ENCODE assay signal across 8 mouse cellular contexts in genomic region chr10:39420842-39421617, GRCm38 (mm10). TPM values are rescaled to one million over a fixed set of nuclear protein-coding genes. Genes with fewer than 3 reads are reported as not detected.
DNase-seq lines count a peak whose midpoint lies in the region; ATAC-seq lines count a peak whose summit lies in the region.

No protein-coding gene starts in this region.

- no peak for DNase-seq in kidney, postnatal 14 days
- DNase-seq in CD8-positive naive resting alpha-beta T cell, adult 2 months (ENCODE audit: low read depth in 2 of 2, low spot score in 2 of 2): peak; percentile 59 to 67
- peak; percentile 70 for DNase-seq in cerebellum, adult 9-10 months
- DNase-seq in spleen, postnatal 10 days (ENCODE audit: low spot score in 2 of 2): no peak
- DNase-seq in retina, embryonic 14.5 days (ENCODE audit: low spot score): no peak

- 0 out of 2 replicates have a peak overlapping the region, but pooled peaks have one; percentile 41 for H3K27ac ChIP-seq in kidney, embryonic 15.5 days
- H3K27ac ChIP-seq in hindbrain, embryonic 13.5 days: peak overlapping the region; percentile 69

- H3K4me1 ChIP-seq in kidney, embryonic 15.5 days: peaks cover 50% of the 10 kb centered on the region
- peaks cover 61% of the 10 kb centered on the region for H3K4me1 ChIP-seq in hindbrain, embryonic 13.5 days (replicated peaks)

- no peaks in the 10 kb centered on the region for H3K9me3 ChIP-seq in kidney, embryonic 15.5 days (replicated peaks)
- H3K9me3 ChIP-seq in hindbrain, embryonic 13.5 days: no peaks in the 10 kb centered on the region

- H3K9ac ChIP-seq in kidney, embryonic 15.5 days: no peak overlapping the region
- peak overlapping the region; percentile 46; the same call in 1 of the 2 replicates for H3K9ac ChIP-seq in hindbrain, embryonic 13.5 days

- H3K27me3 ChIP-seq in kidney, embryonic 15.5 days: no peaks in the 10 kb centered on the region
- H3K27me3 ChIP-seq in hindbrain, embryonic 13.5 days: no peaks in the 10 kb centered on the region

- no peak overlapping the region for H3K4me3 ChIP-seq in kidney, embryonic 15.5 days (replicated peaks)
- H3K4me3 ChIP-seq in hindbrain, embryonic 13.5 days: no peak overlapping the region

- H3K36me3 ChIP-seq in kidney, embryonic 15.5 days: no peaks in the 10 kb centered on the region
- H3K36me3 ChIP-seq in hindbrain, embryonic 13.5 days: peaks cover 6% of the 10 kb centered on the region

- peak; percentile 27; the same call in 1 of the 2 replicates for ATAC-seq in kidney, embryonic 15.5 days (replicated peaks; ENCODE audit: low FRiP score)
- 0 out of 2 replicates have a peak, but pooled peaks have one; percentile 11 for ATAC-seq in hindbrain, embryonic 13.5 days (ENCODE audit: low FRiP score)
- peak; percentile 53 for ATAC-seq in monocyte, adult 5-6 weeks (replicated peaks; ENCODE audit: insufficient number of reproducible peaks, low FRiP score, low TSS enrichment, poor library complexity, severe bottlenecking)

- 34% methylated on average over 9 of the region's 9 CpGs for WGBS in kidney, embryonic 15.5 days
- 63% methylated on average over 9 of the region's 9 CpGs for WGBS in hindbrain, embryonic 13.5 days

- no peak overlapping the region for H3K4me2 ChIP-seq in kidney, embryonic 15.5 days
- no peak overlapping the region for H3K4me2 ChIP-seq in hindbrain, embryonic 13.5 days

RNA-seq across cellular contexts. Expression of gene Fyn, which starts 52.4 kb away (rescaled TPM):
- 26.2 and 27.0 TPM in 2 replicates for polyA plus RNA-seq in kidney, embryonic 15.5 days (2015; fragmentation: Nextera tagmentation; extraction: Ambion mirVana)
- 68.3 and 71.0 TPM in 2 replicates for polyA plus RNA-seq in hindbrain, embryonic 13.5 days (2015; fragmentation: Nextera tagmentation; extraction: Ambion mirVana)
- total RNA-seq in monocyte, adult 5-6 weeks (2017): 231 to 385 TPM (median 255 TPM) in 3 replicates

Comparison
In these comparisons a context has a peak if more than half of its experiments do, and no peak if none do; other contexts are left out.
1. DNase-seq: peak in CD8-positive naive resting alpha-beta T cell, adult 2 months (2 of 2) and cerebellum, adult 9-10 months (single experiment); none in kidney, postnatal 14 days (single experiment), spleen, postnatal 10 days (0 of 2) and retina, embryonic 14.5 days (single experiment).
2. Peak in every context shown above with its lines, with median percentiles within 50 percentile points of each other: ATAC-seq.